Mouse (Mus musculus) gastrocnemius, postnatal 25 days (tissue): ENCODE data around the gene Zscan18. TPM values are rescaled to one million over a fixed set of nuclear protein-coding genes. Genes with fewer than 3 reads are reported as not detected.
"Not testable (repeated sequence)": the region's sequence is repeated elsewhere in the genome, so short reads cannot be mapped to it uniquely, and the experiment has no call there.

ENCODE experiments used
- DNase-seq: peaks from one replicate; pipeline ENCODE4 v3.0.0; 2022
- long read RNA-seq, 2 experiments: library from polyadenylated mRNA; stranded (forward); transcript quantifications; one replicate each; pipeline ENCODE4 v2.0.0; 2021
- total RNA-seq, 2 experiments: library from RNA; stranded (reverse); gene quantifications; 1 replicate in 1 of 2; 2 replicates in 1 of 2; pipeline ENCODE4 v1.2.3; 2021

Gene Zscan18
- total RNA-seq = 1 to 10 TPM; 1.4 to 1.6 TPM
- long read RNA-seq, experiment 1 = 0 reads
- long read RNA-seq, experiment 2, partial matches to known transcripts = 0 of 3 reads
- long read RNA-seq, experiment 2, other reads (novel, unspliced or antisense) = 0 of 3 reads

DNA sequence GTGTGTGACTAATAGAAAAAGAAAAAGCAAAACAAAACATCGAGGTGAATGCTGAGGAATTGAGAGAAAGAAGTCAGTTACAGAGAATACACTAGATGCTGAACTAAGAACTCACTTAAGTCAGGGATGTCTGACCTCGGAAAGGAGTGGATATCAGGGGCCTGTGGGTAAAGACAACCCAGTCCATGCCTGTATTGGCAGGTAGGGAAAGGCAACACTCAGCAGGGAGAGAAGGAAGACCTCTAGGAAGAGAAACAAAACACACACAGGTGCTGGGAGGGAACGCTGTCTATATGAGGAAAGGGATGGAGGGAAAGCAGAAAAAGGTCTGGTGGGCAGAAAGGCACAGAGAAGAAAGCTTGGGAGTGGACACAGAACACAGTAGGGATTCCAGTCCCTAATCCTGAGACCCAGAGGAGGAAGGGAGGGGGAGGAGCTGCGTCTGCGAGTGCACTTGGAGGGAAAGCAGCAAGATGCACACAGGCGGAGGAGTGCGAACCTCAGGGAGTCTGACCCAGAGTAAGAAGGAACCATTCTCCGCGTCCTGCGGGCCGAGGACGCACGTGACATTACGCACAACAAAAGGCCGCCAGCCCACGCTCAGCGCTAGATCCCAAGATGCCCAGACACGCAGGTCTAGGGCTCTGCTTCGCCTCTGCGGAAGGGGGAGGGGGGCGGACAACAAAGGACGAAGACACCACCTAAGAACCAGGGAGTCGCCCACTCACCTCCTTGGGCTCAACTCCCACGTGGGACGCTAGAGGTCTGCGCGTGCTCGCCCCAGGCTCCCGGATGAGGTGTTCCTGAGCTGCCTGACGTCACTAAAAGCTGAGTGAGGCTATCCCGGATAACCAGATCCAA lies at the start of gene Zscan18:
Zscan18 (minus strand) TSS at position 770 of the 861 bp plus-strand sequence.
- DNase-seq = peak; percentile 49

DNA sequence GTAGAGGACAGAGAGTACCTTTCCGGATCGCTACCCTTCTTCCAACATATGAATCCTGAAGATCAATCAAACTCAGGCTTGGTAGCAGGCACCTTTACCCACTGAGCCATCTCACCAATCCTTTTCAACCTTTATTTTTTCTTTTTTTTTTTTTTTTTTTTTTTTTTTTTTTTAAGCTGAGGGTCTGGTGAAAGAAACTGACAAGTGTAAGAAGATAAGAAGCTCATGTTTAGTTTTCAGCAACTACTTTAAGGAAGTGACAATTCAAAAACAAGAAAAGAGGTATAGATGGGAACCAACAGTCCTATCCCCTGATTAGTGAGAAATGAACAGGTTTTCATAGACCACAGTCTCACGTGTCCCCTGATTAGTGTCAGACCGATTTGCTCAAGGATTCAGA lies 32.3 kb upstream of the Zscan18 start:
- no peak for DNase-seq

- no peak for DNase-seq
These were observed 31.8 kb upstream of the Zscan18 start for GRCm38 (mm10) chr7:12835193-12835671.

DNA sequence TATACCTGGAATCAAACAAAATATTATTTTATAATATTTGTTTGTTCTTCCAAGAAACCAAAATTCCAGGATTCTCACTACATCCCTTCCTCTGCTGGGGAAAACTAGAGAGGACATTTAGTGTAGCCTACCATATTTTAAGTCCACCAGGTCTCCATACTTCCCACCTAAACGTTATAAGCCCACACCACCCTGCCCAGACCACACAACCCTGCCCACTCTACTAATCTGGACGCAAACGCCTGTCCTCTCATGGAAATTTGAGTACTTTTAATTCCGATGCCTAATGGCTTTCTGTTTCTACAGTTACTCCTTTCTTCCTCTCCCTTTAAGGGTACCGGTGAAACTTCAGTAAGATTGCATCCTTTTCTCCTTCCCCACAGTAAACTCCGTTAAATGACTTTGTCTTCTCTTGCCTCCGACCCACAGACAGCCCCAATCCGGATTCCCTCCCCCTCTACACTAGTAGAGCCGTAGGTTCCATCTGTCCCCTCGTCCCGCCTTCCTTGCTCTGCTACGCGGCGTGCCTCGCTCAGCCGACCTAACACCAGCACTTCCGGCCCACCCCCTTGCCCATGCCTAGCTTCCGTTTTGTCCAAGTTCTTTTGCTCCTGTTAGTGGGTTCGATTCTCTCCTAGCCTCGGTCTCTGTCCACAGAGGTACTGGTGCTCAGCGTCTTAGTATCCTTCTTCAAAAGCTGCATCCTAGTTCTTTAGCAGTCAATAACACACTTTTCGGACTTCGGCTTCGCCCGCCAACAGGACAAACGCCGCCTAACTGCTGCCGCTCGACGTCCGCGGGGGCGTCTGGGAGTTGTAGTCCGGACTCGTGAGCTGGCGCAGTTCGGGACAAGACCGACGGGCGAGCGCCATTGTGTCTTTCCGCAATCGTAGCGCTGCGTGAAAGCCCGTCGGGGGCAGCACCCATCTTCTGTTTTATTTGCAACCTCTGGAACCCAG lies 31.0 kb upstream of the Zscan18 start, which contains the start of gene Zfp110:
Zfp110 (plus strand) TSS at position 600 of the 959 bp plus-strand sequence.
- peak; percentile 88 for DNase-seq

DNA sequence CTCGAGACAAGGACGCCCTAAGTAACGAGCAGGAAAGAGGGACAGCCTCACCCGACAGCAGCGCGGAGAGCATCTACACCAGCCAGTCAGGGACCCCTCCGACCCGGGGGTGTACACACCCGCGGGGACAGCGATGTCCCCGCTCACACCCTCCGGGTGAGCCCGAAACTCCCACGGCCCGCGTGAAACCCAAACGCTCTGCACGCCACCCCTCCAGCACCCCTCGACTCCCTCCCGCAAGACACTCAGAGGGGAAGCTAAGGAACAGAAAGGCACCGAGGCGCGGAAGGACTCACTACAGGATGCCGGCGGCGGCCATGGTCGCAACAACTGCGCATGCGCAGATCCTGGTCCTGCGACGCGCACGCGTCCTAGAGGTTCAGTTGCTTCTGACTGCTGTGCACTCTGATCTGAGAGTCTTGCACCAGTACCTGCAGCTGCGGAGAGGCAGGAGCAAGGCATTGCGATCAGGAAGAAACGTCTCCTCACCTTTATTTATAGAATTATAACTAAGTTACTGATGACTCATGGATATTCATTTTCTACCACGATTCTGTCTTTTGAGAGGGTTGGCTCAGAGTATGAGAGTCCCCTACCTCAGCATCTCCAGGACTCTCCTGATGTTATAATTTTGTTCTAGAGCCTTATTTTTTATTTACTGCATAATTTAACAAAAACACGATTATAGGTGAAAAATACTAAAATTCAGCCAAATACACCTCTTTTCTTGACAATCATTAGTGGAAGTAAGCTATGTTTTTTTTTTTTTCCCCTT lies 15.3 kb upstream of the Zscan18 start, which contains the start of gene Zfp329:
Zfp329 (minus strand) TSS at position 338 of the 775 bp plus-strand sequence.
- DNase-seq = peak; percentile 77

- DNase-seq = no peak
These were observed 12.1 kb upstream of the Zscan18 start for GRCm38 (mm10) chr7:12815566-12815965.

DNA sequence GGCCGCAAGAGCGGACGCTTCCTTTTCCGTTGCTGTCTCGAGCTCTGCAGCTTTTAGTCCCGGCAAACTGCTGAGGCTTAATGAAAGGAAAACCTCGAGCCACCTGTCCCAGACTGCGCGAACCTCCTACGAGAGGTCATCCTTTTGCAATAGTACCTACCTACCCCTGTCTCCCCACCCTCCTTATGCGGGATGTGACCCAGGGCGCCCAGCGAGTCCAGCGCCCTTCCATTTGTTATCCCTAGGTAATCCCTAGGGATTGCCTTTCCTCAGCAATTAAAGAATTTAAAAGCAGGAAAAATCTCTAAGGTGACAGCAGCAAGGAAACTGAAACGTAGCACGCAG lies 264 bp upstream of the Zscan18 start:
- DNase-seq = no peak

GRCm38 (mm10) chr7:12799554-12799953 lies 3.9 kb downstream of the Zscan18 start:
- DNase-seq = no peak

- no peak for DNase-seq
These were observed 5.5 kb downstream of the Zscan18 start for GRCm38 (mm10) chr7:12797971-12798370.

- not testable (repeated sequence) for DNase-seq
These were observed 10.8 kb downstream of the Zscan18 start for GRCm38 (mm10) chr7:12792624-12793023.

GRCm38 (mm10) chr7:12788025-12788424 lies 15.4 kb downstream of the Zscan18 start:
- no peak for DNase-seq

DNA sequence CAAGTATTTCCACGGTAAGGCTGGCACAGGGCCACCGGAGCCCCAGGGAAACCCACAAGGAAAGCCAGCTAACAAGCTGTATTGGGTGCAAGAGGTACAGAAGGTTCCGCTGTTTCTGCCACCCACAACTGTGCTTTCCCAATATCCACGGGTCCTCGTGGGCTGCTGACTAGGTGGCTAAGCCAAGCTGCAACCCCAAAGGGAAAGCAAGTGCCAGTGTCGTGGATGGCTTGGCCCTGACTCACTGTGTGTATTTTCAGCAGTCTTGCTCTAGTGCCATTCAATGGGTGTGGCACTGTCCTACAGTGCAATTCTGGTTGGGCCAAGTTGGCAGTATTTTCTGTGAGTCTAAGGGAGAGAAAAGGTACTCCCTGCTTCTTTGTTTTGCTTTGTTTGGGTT lies 16.1 kb downstream of the Zscan18 start:
- DNase-seq = no peak

DNA sequence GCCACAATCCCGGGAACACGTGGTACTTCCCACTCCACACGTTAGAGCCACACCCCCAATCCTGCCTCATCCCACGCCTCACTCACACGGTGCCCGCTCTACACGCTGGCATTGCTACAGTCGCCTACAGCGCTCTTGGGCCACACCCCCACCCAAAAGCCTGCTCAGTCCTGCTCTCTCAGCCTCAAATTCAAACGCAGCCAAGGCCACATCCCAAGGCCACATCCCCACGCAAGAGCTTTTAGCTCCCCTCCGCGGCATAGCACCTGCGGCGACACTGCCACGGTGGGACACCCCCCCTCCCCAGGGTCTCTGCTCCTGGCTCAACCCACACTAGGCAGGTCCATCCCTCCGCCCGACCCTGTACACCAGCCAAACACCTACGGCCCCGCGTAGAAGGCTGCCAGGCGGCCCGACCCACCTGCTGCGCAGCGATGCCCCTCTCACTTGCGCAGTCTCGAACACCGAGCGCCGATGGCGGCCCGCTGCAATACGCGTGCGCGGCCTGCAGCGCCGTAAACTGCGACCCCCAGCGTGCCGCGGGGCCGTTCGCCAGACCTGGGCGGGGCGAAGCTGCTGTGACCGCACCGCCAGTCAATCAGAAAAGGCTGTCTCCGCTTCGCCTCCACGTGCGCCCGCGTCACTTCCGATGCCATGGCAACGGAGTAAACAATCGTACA lies 23.1 kb downstream of the Zscan18 start:
- DNase-seq = peak; percentile 68

DNA sequence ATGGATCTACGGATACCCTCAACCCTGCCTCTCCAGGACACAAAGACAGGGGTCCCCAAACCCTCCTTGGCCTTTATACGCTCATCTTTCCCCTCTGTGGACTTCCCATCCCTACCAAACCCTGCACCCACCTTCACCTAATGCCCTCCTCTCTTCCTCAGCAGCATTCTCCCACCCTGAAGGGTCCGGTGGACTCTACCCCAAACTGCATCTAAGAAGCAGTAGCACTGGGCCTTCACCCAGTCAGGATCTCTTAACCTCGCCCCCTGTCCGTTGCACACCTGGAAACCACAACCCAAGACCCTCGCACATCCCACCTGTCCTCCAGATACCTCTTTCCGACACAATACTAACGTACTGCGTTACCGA lies 23.7 kb downstream of the Zscan18 start:
- DNase-seq = no peak

DNA sequence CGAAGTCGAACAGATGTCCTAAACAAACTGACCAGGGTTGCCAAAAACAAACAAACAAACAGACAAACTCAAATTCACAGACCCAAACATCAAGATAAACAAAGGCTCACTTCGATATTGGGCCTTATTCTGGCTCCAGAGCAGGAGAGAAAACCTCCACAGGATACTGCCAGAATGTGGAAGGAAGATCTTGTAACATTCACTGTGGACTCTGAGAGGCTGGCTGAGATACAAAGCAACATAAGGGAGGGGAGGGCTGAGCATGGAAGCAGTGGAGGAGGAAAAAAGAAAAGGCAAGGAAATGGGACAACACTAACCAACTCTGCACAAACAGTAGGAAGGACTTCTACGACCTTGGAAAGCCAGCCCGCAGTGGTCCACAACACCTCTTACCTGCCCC lies 24.3 kb downstream of the Zscan18 start:
- no peak for DNase-seq

GRCm38 (mm10) chr7:12774606-12775005 lies 28.8 kb downstream of the Zscan18 start:
- peak; percentile 73 for DNase-seq

DNA sequence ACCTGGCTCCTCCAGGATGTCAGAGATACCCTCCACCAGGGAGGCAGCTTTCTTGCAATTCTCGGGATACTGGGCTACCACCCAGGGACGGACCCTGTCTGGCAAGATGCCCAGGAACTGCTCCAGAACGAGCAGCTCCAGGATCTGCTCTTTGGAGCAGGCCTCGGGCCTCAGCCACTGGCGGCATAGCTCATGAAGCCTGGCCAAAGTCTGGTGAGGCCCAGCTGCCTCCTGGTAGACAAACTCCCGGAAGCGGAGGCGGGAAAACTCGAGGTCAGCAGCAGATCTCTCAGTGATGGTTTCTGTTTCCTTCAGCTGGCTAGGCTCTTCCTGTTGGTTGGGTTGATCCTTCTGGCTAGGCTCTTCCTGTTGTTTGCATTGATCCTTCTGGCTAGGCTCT lies 29.3 kb downstream of the Zscan18 start:
- DNase-seq = no peak

GRCm38 (mm10) chr7:12749431-12750198 lies 53.8 kb downstream of the Zscan18 start:
- no peak for DNase-seq

DNA sequence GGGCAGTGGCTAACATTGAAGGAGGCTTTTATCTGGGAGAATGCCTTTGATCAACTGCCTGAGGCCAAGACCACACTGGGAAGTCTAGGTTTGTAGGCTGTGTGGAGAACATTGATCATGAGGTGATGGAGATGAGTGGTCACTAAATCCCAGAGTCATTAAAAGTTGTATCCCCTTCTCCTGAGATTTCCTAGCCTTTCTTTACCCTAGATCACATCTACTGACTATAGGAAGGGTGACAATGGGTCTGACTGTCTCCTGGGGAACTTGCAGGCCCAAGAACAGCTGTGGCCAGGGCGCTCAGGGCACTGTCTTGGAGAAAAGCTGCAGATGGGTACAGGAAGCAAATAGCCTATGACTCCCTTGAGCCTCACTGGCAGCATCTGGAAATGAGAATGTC lies 68.5 kb downstream of the Zscan18 start, which contains the start of gene Vmn2r56:
Vmn2r56 (minus strand) TSS at position 101 of the 400 bp plus-strand sequence.
- DNase-seq = no peak
